Mouse (Mus musculus) midbrain, embryonic 11.5 days (tissue): ENCODE measurements around the gene Cyp2j7. TPM values are rescaled to one million over a fixed set of nuclear protein-coding genes. Genes with fewer than 3 reads are reported as not detected.
A peak's percentile ranks its signal among the peaks of the same experiment; 100 is the strongest.
"Not testable (repeated sequence)": the region's sequence is repeated elsewhere in the genome, so short reads cannot be mapped to it uniquely, and the experiment has no call there.

Experiments
- ATAC-seq: fragments of 200-750 bp; cut with Nextera tagmentation; 2 replicates; pipeline ENCODE4 v1.8.0; 2017; ENCODE audit warnings: moderate TSS enrichment, moderate library complexity; ENCODE audit not compliant: low FRiP score
- DNase-seq: peaks from one replicate; pipeline ENCODE4 v3.0.0; 2015; ENCODE audit warnings: low spot score; ENCODE audit errors: missing footprints
- H3K27ac ChIP-seq: fragments of 300-500 bp; sonication (generic); 2 replicates; pipeline ENCODE4 v1.5.1; 2014; ENCODE audit warnings: low read depth, low read length
- H3K27me3 ChIP-seq: fragments of 300-500 bp; sonication (generic); 2 replicates; pipeline ENCODE4 v1.6.1; 2014; ENCODE audit warnings: mild to moderate bottlenecking, low read length, moderate library complexity, mixed read lengths; ENCODE audit not compliant: control insufficient read depth, insufficient read depth
- H3K36me3 ChIP-seq: fragments of 300-500 bp; sonication (generic); 2 replicates; pipeline ENCODE4 v1.6.1; 2014; ENCODE audit warnings: mild to moderate bottlenecking, low read length, moderate library complexity, mixed read lengths; ENCODE audit not compliant: control insufficient read depth, insufficient read depth
- H3K4me1 ChIP-seq: fragments of 300-500 bp; sonication (generic); 2 replicates; pipeline ENCODE4 v1.6.1; 2014; ENCODE audit warnings: low read length; ENCODE audit not compliant: control insufficient read depth, insufficient read depth
- H3K4me2 ChIP-seq: fragments of 300-500 bp; sonication (generic); 2 replicates; pipeline ENCODE4 v1.6.1; 2014; ENCODE audit warnings: mild to moderate bottlenecking, moderate library complexity
- H3K4me3 ChIP-seq: fragments of 300-500 bp; sonication (generic); 2 replicates; pipeline ENCODE4 v1.5.1; 2014; ENCODE audit warnings: low read depth, low read length
- H3K9ac ChIP-seq: fragments of 300-500 bp; sonication (generic); 2 replicates; pipeline ENCODE4 v1.6.1; 2014; ENCODE audit warnings: low read length
- H3K9me3 ChIP-seq: fragments of 300-500 bp; sonication (generic); 2 replicates; pipeline ENCODE4 v1.6.1; 2016; ENCODE audit warnings: low read length; ENCODE audit not compliant: control insufficient read depth
- WGBS: fragments of 180-500 bp; shearing (Covaris S2); extraction: QIAGEN DNeasy Blood & Tissue Kit; methylation state at CpG from one replicate; pipeline ENCODE4 v1.1.7; 2014; 5-methylcytosine and 5-hydroxymethylcytosine counted together
- polyA plus RNA-seq: library from polyadenylated mRNA; unstranded; fragments of >200 nt; fragmentation: Nextera tagmentation; extraction: Ambion mirVana; gene quantifications from 2 replicates; pipeline ENCODE4 v1.2.1, GENCODE M21; 2014

The Cyp2j7 gene
- polyA plus RNA-seq = not detected in 2 replicates

DNA sequence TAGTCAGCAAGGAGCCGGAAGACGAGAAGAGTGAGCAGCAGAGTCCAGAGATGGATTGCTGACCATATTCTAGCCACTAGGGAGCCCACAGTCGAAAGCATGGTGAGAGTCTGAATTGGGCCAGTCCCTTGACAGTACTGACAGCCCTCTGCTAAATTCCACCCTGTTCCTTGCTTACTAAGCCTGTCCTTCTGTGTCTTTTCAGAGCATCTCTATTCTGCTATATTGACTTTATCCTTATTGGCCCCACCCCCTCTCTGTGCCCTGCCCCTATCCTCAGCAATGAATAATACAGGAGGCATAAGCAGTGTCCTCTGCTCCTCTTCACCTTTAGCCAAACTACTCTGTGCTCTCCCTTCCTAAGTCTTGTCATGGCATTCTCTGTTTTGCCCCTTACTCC lies at the start of gene Cyp2j7:
Gene Cyp2j7, minus strand, starts transcription at position 101 of the 400 bp plus-strand sequence.
- Histone ChIP-seq H3K27ac (no peak within 1 kb of the TSS), H3K9me3 (no peaks in the 10 kb centered on the region), H3K4me3 (no peak within 1 kb of the TSS), H3K36me3 (no peaks in the 10 kb centered on the region), H3K9ac (no peak within 1 kb of the TSS), H3K27me3 (no peaks in the 10 kb centered on the region), H3K4me1 (no peaks in the 10 kb centered on the region), H3K4me2 (no peak within 1 kb of the TSS)
- DNase-seq (no peak), ATAC-seq (no peak)
- 81% methylated on average over 3 of the region's 3 CpGs for WGBS

DNA sequence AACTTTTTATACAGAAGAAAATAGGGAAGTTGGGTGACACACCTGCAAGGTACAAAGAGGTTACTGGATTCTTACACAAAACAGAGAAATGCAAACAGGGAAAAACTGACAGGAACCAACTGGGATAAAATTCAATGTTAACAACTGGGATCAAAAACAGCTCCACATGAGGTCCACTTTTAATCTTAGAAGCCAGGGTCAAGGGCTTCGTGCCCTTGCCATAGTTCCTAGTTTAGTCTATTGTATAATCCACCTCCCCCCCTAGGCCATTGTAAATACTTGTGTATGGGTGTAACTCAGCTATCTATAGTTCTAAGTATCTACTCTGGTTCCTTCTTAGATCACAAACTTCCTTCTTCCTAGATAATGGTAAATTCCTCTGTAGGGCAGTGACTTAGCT lies 40.4 kb upstream of the Cyp2j7 start:
- H3K9me3 ChIP-seq, H3K4me2 ChIP-seq, H3K9ac ChIP-seq, H3K36me3 ChIP-seq, ATAC-seq, H3K27me3 ChIP-seq, H3K4me1 ChIP-seq, H3K27ac ChIP-seq, DNase-seq, H3K4me3 ChIP-seq: not testable (repeated sequence)
- 60% methylated on average over 1 of the region's 1 CpGs for WGBS

DNA sequence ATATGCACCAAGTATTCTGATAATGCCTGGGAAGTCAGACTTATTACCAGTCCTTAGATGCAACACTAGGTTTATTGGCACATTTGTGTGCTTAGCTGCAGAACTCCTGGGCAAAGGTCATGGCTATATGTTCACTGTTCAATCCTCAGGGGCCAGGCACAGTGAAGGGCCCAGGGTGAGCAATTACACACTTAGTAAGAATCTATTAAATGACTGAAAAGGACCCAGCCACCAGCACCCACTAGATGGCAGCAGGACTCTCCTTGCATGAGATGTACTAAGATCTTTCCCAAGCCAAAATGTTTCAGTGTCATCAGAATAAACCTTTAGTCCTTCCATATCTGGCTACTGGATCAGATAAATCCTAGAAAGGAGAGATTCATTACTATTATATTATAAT lies 37.4 kb upstream of the Cyp2j7 start:
- H3K4me3 ChIP-seq = no peak overlapping the region
- no peak overlapping the region for H3K27ac ChIP-seq
- H3K9me3 ChIP-seq = no peaks in the 10 kb centered on the region
- H3K36me3 ChIP-seq = no peaks in the 10 kb centered on the region
- H3K4me2 ChIP-seq = no peak overlapping the region
- H3K27me3 ChIP-seq = no peaks in the 10 kb centered on the region
- DNase-seq = peak; percentile 89
- no peak overlapping the region for H3K9ac ChIP-seq
- no peaks in the 10 kb centered on the region for H3K4me1 ChIP-seq
- peak; percentile 80 for ATAC-seq

DNA sequence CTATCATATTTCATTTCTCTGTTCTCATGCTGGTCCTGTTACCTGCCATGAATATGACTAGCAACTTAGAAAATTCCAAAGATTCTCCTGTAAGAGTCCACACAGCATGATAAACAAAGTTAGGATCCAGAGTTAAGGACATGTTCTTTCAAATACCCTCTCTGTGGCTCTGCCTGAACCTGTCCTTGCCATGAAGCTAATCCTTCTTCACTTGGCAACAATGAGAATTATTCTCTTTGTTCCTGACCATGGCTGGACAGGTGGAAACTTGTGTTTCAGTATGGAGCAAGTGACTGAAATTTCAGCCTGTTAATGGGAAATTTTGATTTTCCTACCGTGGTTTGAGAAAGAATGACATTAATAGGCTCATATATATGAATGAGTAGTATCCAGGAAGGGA lies 39.8 kb downstream of the Cyp2j7 start:
- WGBS = 74% methylated on average over 1 of the region's 1 CpGs
- Histone ChIP-seq H3K4me2 (no peak overlapping the region), H3K4me1 (no peaks in the 10 kb centered on the region), H3K4me3 (no peak overlapping the region), H3K9me3 (no peaks in the 10 kb centered on the region), H3K36me3 (no peaks in the 10 kb centered on the region), H3K27ac (no peak overlapping the region), H3K9ac (no peak overlapping the region), H3K27me3 (no peaks in the 10 kb centered on the region)
- no peak for ATAC-seq
- DNase-seq = no peak

DNA sequence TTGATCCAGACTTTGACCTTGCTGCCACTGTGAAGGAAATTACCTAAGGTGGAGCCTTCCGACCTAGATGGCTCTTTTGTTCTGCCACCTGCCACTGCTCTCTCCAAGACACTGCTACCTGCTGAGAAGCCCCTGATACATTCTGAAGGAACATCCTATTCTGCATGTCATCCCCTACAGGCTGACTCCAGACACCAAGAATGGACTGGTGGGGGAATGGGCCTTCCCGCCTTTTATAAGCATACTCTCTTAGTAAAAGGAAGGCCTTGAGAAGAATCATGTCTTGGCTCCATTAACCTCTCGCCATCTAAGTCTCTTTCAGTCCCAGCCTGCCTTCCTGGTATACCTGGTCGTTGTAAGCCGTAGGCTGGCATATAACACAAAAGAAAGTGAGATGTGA lies 47.1 kb downstream of the Cyp2j7 start:
- 92% methylated on average over 5 of the region's 5 CpGs for WGBS
- H3K4me3 ChIP-seq, H3K9ac ChIP-seq, H3K4me1 ChIP-seq, H3K27ac ChIP-seq, H3K36me3 ChIP-seq, H3K27me3 ChIP-seq, DNase-seq, ATAC-seq, H3K4me2 ChIP-seq, H3K9me3 ChIP-seq: not testable (repeated sequence)

DNA sequence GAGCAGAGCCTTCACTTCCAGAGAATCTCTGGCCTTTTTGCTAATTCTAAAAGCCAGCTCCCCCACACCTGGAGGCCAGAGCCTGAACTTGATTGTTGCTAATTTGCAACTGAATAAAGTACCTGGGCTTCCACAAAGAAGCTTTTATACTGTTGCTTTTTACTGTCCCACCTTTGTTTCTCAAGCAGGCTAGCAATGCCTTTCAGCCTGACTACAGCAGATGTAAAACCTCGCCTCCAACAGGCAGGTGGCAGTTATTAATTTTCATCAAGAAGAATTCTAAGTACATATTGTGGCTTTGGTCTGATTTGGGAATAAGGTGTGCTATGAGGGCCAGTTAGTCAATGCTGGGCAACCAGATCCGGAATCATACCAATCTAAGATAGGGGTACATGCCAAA lies 47.8 kb downstream of the Cyp2j7 start:
- DNase-seq, H3K27me3 ChIP-seq, H3K9me3 ChIP-seq, H3K4me3 ChIP-seq, H3K4me1 ChIP-seq, H3K36me3 ChIP-seq, ATAC-seq, H3K9ac ChIP-seq, H3K27ac ChIP-seq, H3K4me2 ChIP-seq: not testable (repeated sequence)
- WGBS = 83% methylated on average over 2 of the region's 2 CpGs

DNA sequence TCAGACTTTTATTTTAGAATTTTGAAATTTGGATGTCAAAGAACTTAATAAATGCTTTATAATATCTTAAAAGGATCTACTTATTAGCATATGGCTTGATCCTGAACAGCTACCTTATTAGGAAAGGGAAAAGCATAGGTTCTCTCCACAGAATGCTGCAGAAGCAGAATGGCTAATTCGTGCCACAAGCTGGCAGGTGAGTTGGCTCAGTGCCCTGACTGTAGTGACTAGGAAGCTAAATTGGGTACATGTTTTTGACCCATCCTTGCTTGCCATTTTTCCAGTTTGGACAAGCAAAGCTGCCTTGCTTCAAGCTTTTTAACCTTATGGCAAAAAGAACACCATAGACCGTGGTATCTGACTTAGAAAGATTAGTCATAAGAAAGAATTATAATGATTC lies 48.3 kb downstream of the Cyp2j7 start:
- H3K36me3 ChIP-seq, H3K4me2 ChIP-seq, H3K27ac ChIP-seq, H3K9ac ChIP-seq, H3K4me1 ChIP-seq, H3K4me3 ChIP-seq, H3K27me3 ChIP-seq, DNase-seq, ATAC-seq, H3K9me3 ChIP-seq: not testable (repeated sequence)
- 88% methylated on average over 2 of the region's 2 CpGs for WGBS

DNA sequence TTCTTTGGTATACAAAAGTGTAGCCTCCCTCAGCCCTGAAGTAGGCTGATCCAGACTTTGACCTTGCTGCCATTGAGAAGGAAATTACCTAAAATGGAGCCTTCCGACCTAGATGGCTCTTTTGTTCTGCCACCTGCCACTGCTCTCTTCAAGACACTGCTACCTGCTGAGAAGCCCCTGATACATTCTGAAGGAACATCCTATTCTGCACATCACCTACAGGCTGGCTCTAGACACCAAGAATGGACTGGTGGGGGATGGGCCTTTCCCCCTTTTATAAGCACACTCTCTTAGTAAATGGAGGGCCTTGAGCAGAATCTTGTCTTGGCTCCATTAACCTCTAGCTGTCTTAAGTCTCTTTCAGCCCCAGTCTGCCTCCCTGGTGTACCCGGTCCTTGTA lies 51.7 kb downstream of the Cyp2j7 start:
- H3K9me3 ChIP-seq, DNase-seq, H3K27me3 ChIP-seq, H3K9ac ChIP-seq, H3K4me1 ChIP-seq, H3K36me3 ChIP-seq, H3K4me3 ChIP-seq, ATAC-seq, H3K4me2 ChIP-seq, H3K27ac ChIP-seq: not testable (repeated sequence)
- 93% methylated on average over 2 of the region's 2 CpGs for WGBS

DNA sequence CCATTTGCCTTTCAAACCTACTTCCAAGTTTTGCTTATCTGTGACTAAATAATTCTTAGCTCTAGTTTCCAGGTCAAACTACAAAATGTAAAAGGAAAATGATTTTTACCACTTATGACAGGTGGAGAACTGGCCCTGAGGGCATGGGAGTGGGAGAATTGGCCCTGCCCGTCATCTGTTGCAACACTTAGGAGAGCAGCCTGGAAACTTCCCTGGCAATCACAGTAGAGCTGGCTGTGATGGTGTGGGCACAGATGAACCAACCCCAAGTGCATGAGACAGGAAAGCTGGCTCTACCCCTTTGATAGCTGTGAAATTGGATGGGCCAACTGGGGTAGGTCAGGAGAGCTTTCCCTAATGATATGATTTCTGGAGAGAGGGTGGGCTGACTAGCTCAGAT lies 73.6 kb downstream of the Cyp2j7 start:
- Histone ChIP-seq H3K4me2 (no peak overlapping the region), H3K36me3 (no peaks in the 10 kb centered on the region), H3K4me1 (no peaks in the 10 kb centered on the region), H3K9me3 (no peaks in the 10 kb centered on the region), H3K27me3 (no peaks in the 10 kb centered on the region), H3K27ac (no peak overlapping the region), H3K9ac (no peak overlapping the region), H3K4me3 (no peak overlapping the region)
- 96% methylated on average over 1 of the region's 1 CpGs for WGBS
- ATAC-seq (no peak), DNase-seq (no peak)

DNA sequence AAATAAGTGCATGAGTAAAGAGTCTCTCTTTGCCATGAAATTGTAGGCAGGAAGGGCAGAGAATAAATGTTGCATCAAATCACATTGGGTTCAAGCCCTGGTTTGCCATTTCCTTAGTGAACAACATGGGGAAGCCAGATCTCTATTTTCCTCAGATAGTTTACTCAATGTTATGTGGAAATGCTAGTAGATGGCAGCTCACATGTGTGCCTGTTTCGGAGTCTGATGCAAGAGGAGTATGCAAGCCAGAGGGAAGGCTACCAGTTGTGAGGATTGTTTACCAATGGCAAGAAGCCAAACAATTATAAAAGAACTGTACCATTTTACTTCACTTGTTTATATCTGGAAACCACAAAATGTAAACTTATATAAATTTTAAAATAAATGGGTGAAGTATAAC lies 74.9 kb downstream of the Cyp2j7 start:
- Histone ChIP-seq H3K4me3 (no peak overlapping the region), H3K27ac (no peak overlapping the region), H3K36me3 (no peaks in the 10 kb centered on the region), H3K9me3 (no peaks in the 10 kb centered on the region), H3K4me1 (no peaks in the 10 kb centered on the region), H3K4me2 (no peak overlapping the region), H3K27me3 (no peaks in the 10 kb centered on the region), H3K9ac (no peak overlapping the region)
- ATAC-seq = no peak
- no peak for DNase-seq
- 74% methylated on average over 1 of the region's 1 CpGs for WGBS
